Mouse (Mus musculus) small intestine, adult 2 months (tissue): ENCODE results near the gene Urah.

ENCODE experiments used
- CTCF ChIP-seq: fragments of 200-500 bp; IDR thresholded peaks from 2 replicates; pipeline ENCODE4 v1.5.1; 2012; ENCODE audit warnings: low read depth, mild to moderate bottlenecking, control low read depth, inconsistent platforms, low read length, moderate library complexity, mixed read lengths; ENCODE audit not compliant: insufficient replicate concordance, insufficient read length; ENCODE audit errors: extremely low read depth
- POLR2A ChIP-seq: fragments of 200-500 bp; IDR thresholded peaks from 2 replicates; pipeline ENCODE4 v1.6.1; 2012; ENCODE audit warnings: low read depth, mild to moderate bottlenecking, control low read depth, inconsistent platforms, low read length, moderate library complexity

- TF ChIP-seq POLR2A = no peak
- peak; percentile 87; the same call in 1 of the 2 replicates for TF ChIP-seq CTCF
These were observed 10.3 kb downstream of the Urah start, which contains the start of gene Scgb1c1 for GRCm38 (mm10) chr7:140844905-140845665.
